8 mouse cellular contexts compared by ENCODE assay signal in the genomic region with DNA sequence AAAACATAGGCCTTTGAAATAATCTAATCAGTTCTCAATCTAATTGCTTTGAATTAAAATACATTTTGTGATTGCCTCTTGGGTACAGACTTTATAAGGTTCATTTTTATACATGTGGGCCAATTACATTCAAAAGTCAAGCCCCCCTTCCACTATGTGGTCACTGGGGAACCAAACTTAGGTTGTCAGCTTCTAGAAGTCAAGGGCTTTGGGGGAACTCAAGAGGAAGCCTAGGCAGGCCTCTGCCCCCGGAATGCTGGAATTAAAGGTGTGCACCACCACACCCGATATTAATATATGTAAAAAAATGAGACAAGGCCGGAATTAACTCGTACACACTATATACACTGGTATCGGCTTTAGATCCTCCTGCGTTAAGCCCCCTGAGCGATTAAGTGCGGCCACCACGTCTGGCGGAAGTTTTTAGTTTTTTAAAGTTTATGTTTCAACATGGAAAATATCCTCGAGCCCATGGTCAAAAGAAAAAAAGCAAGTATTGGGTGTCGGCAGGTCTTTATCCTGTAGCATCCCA. TPM values are rescaled to one million over a fixed set of nuclear protein-coding genes. Genes with fewer than 3 reads are reported as not detected.
DNase-seq lines count a peak whose midpoint lies in the region; ATAC-seq and TF ChIP-seq lines count a peak whose summit lies in the region.

No protein-coding gene starts in this region.

- H3K27me3 ChIP-seq in heart, postnatal 0 days (ENCODE audit: control insufficient read depth, insufficient read depth, low read length): no peaks in the 10 kb centered on the region
- H3K27me3 ChIP-seq in hindbrain, embryonic 13.5 days: no peaks in the 10 kb centered on the region
- H3K27me3 ChIP-seq in midbrain, embryonic 12.5 days: no peaks in the 10 kb centered on the region

- no peaks in the 10 kb centered on the region for H3K9me3 ChIP-seq in heart, postnatal 0 days (replicated peaks; ENCODE audit: control insufficient read depth, low read length)
- H3K9me3 ChIP-seq in hindbrain, embryonic 13.5 days: no peaks in the 10 kb centered on the region
- H3K9me3 ChIP-seq in midbrain, embryonic 12.5 days: no peaks in the 10 kb centered on the region

- peak overlapping the region; percentile 91 for H3K4me2 ChIP-seq in heart, postnatal 0 days (ENCODE audit: low read depth, low read length)
- peak overlapping the region; percentile 93 for H3K4me2 ChIP-seq in hindbrain, embryonic 13.5 days
- peak overlapping the region; percentile 94 for H3K4me2 ChIP-seq in midbrain, embryonic 12.5 days (replicated peaks)

- WGBS in heart, postnatal 0 days: 1% methylated on average over 12 of the region's 12 CpGs
- 3% methylated on average over 12 of the region's 12 CpGs for WGBS in hindbrain, embryonic 13.5 days
- 2% methylated on average over 12 of the region's 12 CpGs for WGBS in midbrain, embryonic 12.5 days

- 0 out of 2 replicates have a peak, but pooled peaks cover 6% of the 10 kb centered on the region for H3K36me3 ChIP-seq in heart, postnatal 0 days (replicated peaks; ENCODE audit: control insufficient read depth, insufficient read depth, low read length)
- H3K36me3 ChIP-seq in hindbrain, embryonic 13.5 days: no peaks in the 10 kb centered on the region
- 0 out of 2 replicates have a peak, but pooled peaks cover 4% of the 10 kb centered on the region for H3K36me3 ChIP-seq in midbrain, embryonic 12.5 days

- no peak for TF ChIP-seq CTCF in heart, postnatal 0 days (IDR thresholded peaks at IDR 0.05; ENCODE audit: low read depth)

- peak overlapping the region; percentile 75 for H3K4me3 ChIP-seq in heart, postnatal 0 days (ENCODE audit: low read depth, low read length)
- peak overlapping the region; percentile 56 for H3K4me3 ChIP-seq in hindbrain, embryonic 13.5 days
- peak overlapping the region; percentile 65 for H3K4me3 ChIP-seq in midbrain, embryonic 12.5 days

- H3K27ac ChIP-seq in heart, postnatal 0 days (ENCODE audit: low read depth): peak overlapping the region; percentile 93
- peak overlapping the region; percentile 79; the same call in 1 of the 2 replicates for H3K27ac ChIP-seq in hindbrain, embryonic 13.5 days
- peak overlapping the region; percentile 83 for H3K27ac ChIP-seq in midbrain, embryonic 12.5 days (replicated peaks)

- peaks cover 26% of the 10 kb centered on the region for H3K4me1 ChIP-seq in heart, postnatal 0 days (ENCODE audit: control insufficient read depth, insufficient read depth)
- peaks cover 35% of the 10 kb centered on the region for H3K4me1 ChIP-seq in hindbrain, embryonic 13.5 days (replicated peaks)
- H3K4me1 ChIP-seq in midbrain, embryonic 12.5 days: peaks cover 25% of the 10 kb centered on the region

- ATAC-seq in heart, postnatal 0 days (ENCODE audit: insufficient read depth, low read depth): 0 out of 2 replicates have a peak, but pooled peaks have one; percentile 2
- no peak for ATAC-seq in hindbrain, embryonic 13.5 days (ENCODE audit: low FRiP score)
- ATAC-seq in midbrain, embryonic 12.5 days (ENCODE audit: low FRiP score, low read depth): no peak
- no peak for ATAC-seq in cerebellum, adult (ENCODE audit: insufficient number of reproducible peaks, low FRiP score, low TSS enrichment)

- no peak for DNase-seq in heart, postnatal 0 days (ENCODE audit: low spot score)
- DNase-seq in heart, adult 11 months: no peak
- peak; percentile 52 for DNase-seq in R1 (ENCODE audit: low read depth, low spot score)
- DNase-seq in urinary bladder, postnatal 14 days (ENCODE audit: low spot score): no peak
- DNase-seq in cerebellum, adult 11 months: no peak

- no peak for TF ChIP-seq EP300 in heart, postnatal 0 days (IDR thresholded peaks at IDR 0.05; ENCODE audit: low read depth)

- H3K9ac ChIP-seq in heart, postnatal 0 days (replicated peaks; ENCODE audit: low read depth, low read length): peak overlapping the region; percentile 57
- H3K9ac ChIP-seq in hindbrain, embryonic 13.5 days: peak overlapping the region; percentile 77
- peak overlapping the region; percentile 79 for H3K9ac ChIP-seq in midbrain, embryonic 12.5 days (replicated peaks)

RNA-seq across cellular contexts. Expression of gene Hnrnpf, which starts 16.1 kb away (rescaled TPM):
- total RNA-seq in heart, postnatal 0 days (2014; rRNA removed; ENCODE audit: low replicate concordance): 223 and 234 TPM in 2 replicates
- polyA plus RNA-seq in heart, postnatal 0 days (2015; fragmentation: Nextera tagmentation; extraction: Ambion mirVana): 292 and 314 TPM in 2 replicates
- 307 and 313 TPM in 2 replicates for polyA plus RNA-seq in hindbrain, embryonic 13.5 days (2015; fragmentation: Nextera tagmentation; extraction: Ambion mirVana)
- polyA plus RNA-seq in midbrain, embryonic 12.5 days (2016; fragmentation: Nextera tagmentation; extraction: Ambion mirVana): 518 and 521 TPM in 2 replicates

RNA-seq across cellular contexts. Expression of gene Fxyd4, which starts 21.2 kb away (rescaled TPM):
- total RNA-seq in heart, postnatal 0 days (2014; rRNA removed; ENCODE audit: low replicate concordance): not detected in 2 replicates
- polyA plus RNA-seq in heart, postnatal 0 days (2015; fragmentation: Nextera tagmentation; extraction: Ambion mirVana): 0.55 and 0.97 TPM in 2 replicates
- 3.5 TPM in 2 replicates for polyA plus RNA-seq in hindbrain, embryonic 13.5 days (2015; fragmentation: Nextera tagmentation; extraction: Ambion mirVana)
- polyA plus RNA-seq in midbrain, embryonic 12.5 days (2016; fragmentation: Nextera tagmentation; extraction: Ambion mirVana): 1.8 and 3.0 TPM in 2 replicates

RNA-seq across cellular contexts. Expression of gene Zfp239, which starts 54.4 kb away (rescaled TPM):
- 0.27 TPM in 1 of 2 replicates, not detected in the other for total RNA-seq in heart, postnatal 0 days (2014; rRNA removed; ENCODE audit: low replicate concordance)
- polyA plus RNA-seq in heart, postnatal 0 days (2015; fragmentation: Nextera tagmentation; extraction: Ambion mirVana): 0.20 and 0.48 TPM in 2 replicates
- polyA plus RNA-seq in hindbrain, embryonic 13.5 days (2015; fragmentation: Nextera tagmentation; extraction: Ambion mirVana): 11.9 and 14.6 TPM in 2 replicates
- polyA plus RNA-seq in midbrain, embryonic 12.5 days (2016; fragmentation: Nextera tagmentation; extraction: Ambion mirVana): 11.4 and 12.7 TPM in 2 replicates
